Comparison of ENCODE assay signal across 24 mouse cellular contexts in the genomic region with DNA sequence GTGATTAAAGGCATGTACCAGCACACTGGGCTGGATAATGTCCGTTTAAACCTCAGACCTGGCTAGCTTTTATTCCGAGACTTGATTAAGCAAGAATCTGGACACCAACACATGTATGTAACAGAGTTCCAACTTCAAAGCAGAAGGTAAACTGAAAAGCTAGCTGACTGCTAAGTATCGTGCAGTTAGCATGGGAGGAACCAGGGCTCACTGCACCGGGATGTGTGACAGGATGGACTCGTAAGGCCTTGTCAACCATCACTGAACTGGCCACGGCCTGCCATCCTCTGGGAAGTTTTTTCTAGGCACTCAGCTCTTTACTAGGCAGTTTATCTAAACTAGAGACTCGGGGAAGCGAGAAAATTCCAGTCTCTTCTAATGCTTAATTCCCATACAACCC. TPM values are rescaled to one million over a fixed set of nuclear protein-coding genes. Genes with fewer than 3 reads are reported as not detected.
A peak's percentile ranks its signal among the peaks of the same experiment; 100 is the strongest.
DNase-seq lines count a peak whose midpoint lies in the region; ATAC-seq and TF ChIP-seq lines count a peak whose summit lies in the region.
"Had no signal": no experiment of that assay in that cellular context is flagged by ENCODE, and none has a peak within 500 bp of the region (broad histone marks: within the 10 kb centered on the region; RNA-seq: fewer than 3 reads in every experiment).

No protein-coding gene starts in this region.

- no peak overlapping the region for H3K9ac ChIP-seq in kidney, embryonic 15.5 days
- H3K9ac ChIP-seq in kidney, embryonic 16.5 days (replicated peaks; ENCODE audit: low read length) = no peak overlapping the region
- H3K9ac ChIP-seq: forebrain, embryonic 13.5 days; hindbrain, embryonic 13.5 days had no signal

- H3K27ac ChIP-seq in kidney, embryonic 15.5 days = no peak overlapping the region
- no peak overlapping the region for H3K27ac ChIP-seq in kidney, embryonic 16.5 days (ENCODE audit: low read length)
- H3K27ac ChIP-seq in thymus, adult 2 months (ENCODE audit: control insufficient read depth, insufficient read depth, low read length) = peak overlapping the region; percentile 77
- H3K27ac ChIP-seq: forebrain, embryonic 10.5 days; forebrain, embryonic 13.5 days; hindbrain, embryonic 10.5 days; hindbrain, embryonic 13.5 days had no signal

- H3K36me3 ChIP-seq in kidney, embryonic 15.5 days = peaks cover 43% of the 10 kb centered on the region
- peaks cover 16% of the 10 kb centered on the region; the same call in 1 of the 2 replicates for H3K36me3 ChIP-seq in kidney, embryonic 16.5 days (ENCODE audit: insufficient read depth, low read length)
- peaks cover 7% of the 10 kb centered on the region; the same call in 1 of the 2 replicates for H3K36me3 ChIP-seq in thymus, adult 2 months (ENCODE audit: control insufficient read depth, insufficient read depth, low read length)

- H3K27me3 ChIP-seq in kidney, embryonic 15.5 days = no peaks in the 10 kb centered on the region
- no peaks in the 10 kb centered on the region for H3K27me3 ChIP-seq in kidney, embryonic 16.5 days (ENCODE audit: insufficient read depth, low read length)
- H3K27me3 ChIP-seq in thymus, adult 2 months (ENCODE audit: control insufficient read depth, insufficient read depth, low read length) = no peaks in the 10 kb centered on the region
- H3K27me3 ChIP-seq: CH12.LX; forebrain, embryonic 13.5 days; hindbrain, embryonic 13.5 days; Patski had no signal

- H3K9me3 ChIP-seq in kidney, embryonic 15.5 days (replicated peaks) = no peaks in the 10 kb centered on the region
- no peaks in the 10 kb centered on the region for H3K9me3 ChIP-seq in kidney, embryonic 16.5 days (ENCODE audit: low read length)
- H3K9me3 ChIP-seq: forebrain, embryonic 10.5 days; forebrain, embryonic 13.5 days; G1E; hindbrain, embryonic 10.5 days; hindbrain, embryonic 13.5 days had no signal

- WGBS in kidney, embryonic 15.5 days = 77% methylated on average over 8 of the region's 8 CpGs
- 76% methylated on average over 8 of the region's 8 CpGs for WGBS in kidney, embryonic 16.5 days
- 92% methylated on average over 8 of the region's 8 CpGs for WGBS in thymus, adult 2 months

- no peaks in the 10 kb centered on the region for H3K4me1 ChIP-seq in kidney, embryonic 15.5 days
- no peaks in the 10 kb centered on the region for H3K4me1 ChIP-seq in kidney, embryonic 16.5 days (ENCODE audit: insufficient read depth, low read length)
- peaks cover 26% of the 10 kb centered on the region for H3K4me1 ChIP-seq in thymus, adult 2 months (replicated peaks; ENCODE audit: control insufficient read depth, insufficient read depth, low read length)
- H3K4me1 ChIP-seq: forebrain, embryonic 10.5 days; forebrain, embryonic 13.5 days; hindbrain, embryonic 10.5 days; hindbrain, embryonic 13.5 days had no signal

- H3K4me2 ChIP-seq in kidney, embryonic 15.5 days = no peak overlapping the region
- H3K4me2 ChIP-seq in kidney, embryonic 16.5 days (replicated peaks; ENCODE audit: low read depth, low read length) = no peak overlapping the region
- H3K4me2 ChIP-seq: forebrain, embryonic 13.5 days; heart, embryonic 11.5 days; hindbrain, embryonic 13.5 days had no signal

- ATAC-seq in kidney, embryonic 15.5 days (replicated peaks; ENCODE audit: low FRiP score) = 0 out of 2 replicates have a peak, but pooled peaks have one; percentile 13
- ATAC-seq in kidney, embryonic 16.5 days (ENCODE audit: low FRiP score, low TSS enrichment) = no peak
- ATAC-seq: forebrain, embryonic 13.5 days; forebrain, embryonic 16.5 days; Patski had no signal

- no peak for DNase-seq in thymus, adult 2 months
- DNase-seq in thymus, postnatal 0 days (ENCODE audit: low spot score) = no peak
- DNase-seq in thymus, postnatal 4 days = peak; percentile 33
- DNase-seq in thymus, postnatal 10 days (ENCODE audit: low spot score in 2 of 2) = no peak
- DNase-seq in layer of hippocampus, postnatal 10 days (ENCODE audit: low spot score in 2 of 2) = no peak
- DNase-seq: adrenal gland, postnatal 10 days; adrenal gland, postnatal 36 days; cerebellum, adult 18-20 months; cerebellum, adult 9-10 months; cerebellum, postnatal 14 days; gastrocnemius, postnatal 10 days; gastrocnemius, postnatal 36 days; heart, postnatal 36 days had no signal

- no peak for TF ChIP-seq CTCF in thymus, adult 2 months (IDR thresholded peaks at IDR 0.05; ENCODE audit: borderline replicate concordance, control insufficient read depth, extremely low read depth, insufficient read depth, low read length, poor library complexity)

- no peak for TF ChIP-seq POLR2A in thymus, adult 2 months (IDR thresholded peaks at IDR 0.05; ENCODE audit: control insufficient read depth, extremely low read depth, insufficient read depth, low read length, poor library complexity)

- no peak overlapping the region for H3K4me3 ChIP-seq in kidney, embryonic 15.5 days (replicated peaks)
- no peak overlapping the region for H3K4me3 ChIP-seq in kidney, embryonic 16.5 days (ENCODE audit: low read length)
- no peak overlapping the region for H3K4me3 ChIP-seq in thymus, adult 2 months (ENCODE audit: control insufficient read depth, insufficient read depth, low read length)
- H3K4me3 ChIP-seq: forebrain, embryonic 10.5 days; forebrain, embryonic 13.5 days; hindbrain, embryonic 10.5 days; hindbrain, embryonic 13.5 days had no signal

RNA-seq across cellular contexts. Expression of gene Rpia, which starts 27.0 kb away (rescaled TPM):
- 3.1 and 3.4 TPM in 2 replicates for polyA plus RNA-seq in kidney, embryonic 15.5 days (2015; fragmentation: Nextera tagmentation; extraction: Ambion mirVana)
- 2.3 and 3.0 TPM in 2 replicates for polyA plus RNA-seq in kidney, embryonic 16.5 days (2015; fragmentation: Nextera tagmentation; extraction: Ambion mirVana)
- polyA plus RNA-seq in thymus, adult 2 months (2012; rRNA removed) = 15.7 and 20.0 TPM in 2 replicates
- polyA plus RNA-seq in thymus, postnatal 0 days (2015; fragmentation: Nextera tagmentation; extraction: Ambion mirVana) = 3.6 and 5.1 TPM in 2 replicates
- 10 to 100 TPM; 11.9 to 15.7 TPM for total RNA-seq in layer of hippocampus, postnatal 10 days (2021)
